Comparison of ENCODE assay signal across 12 mouse cellular contexts in genomic region chr13:76189190-76189589, GRCm38 (mm10).
DNase-seq lines count a peak whose midpoint lies in the region; ATAC-seq lines count a peak whose summit lies in the region.
"Had no signal": no experiment of that assay in that cellular context is flagged by ENCODE, and none has a peak within 500 bp of the region (broad histone marks: within the 10 kb centered on the region; RNA-seq: fewer than 3 reads in every experiment).

No protein-coding gene starts in this region.

- ATAC-seq in megakaryocyte progenitor cell, adult 5-6 weeks (replicated peaks; ENCODE audit: poor library complexity) = no peak
- no peak for ATAC-seq in erythroid progenitor cell, adult 5-6 weeks (replicated peaks; ENCODE audit: low FRiP score, poor library complexity, severe bottlenecking)

- DNase-seq in frontal cortex, postnatal 36 days (ENCODE audit: low spot score in 2 of 2) = peak; percentile 29 to 52
- DNase-seq in frontal cortex, postnatal 14 days (ENCODE audit: low spot score in 2 of 2) = no peak
- DNase-seq in cerebellum, adult 11 months = peak; percentile 65
- DNase-seq in cerebellum, postnatal 14 days = peak; percentile 71 to 73
- DNase-seq in layer of hippocampus, postnatal 25 days (ENCODE audit: extremely low spot score in 1 of 2, low spot score in 1 of 2) = peak; percentile 54 to 59
- DNase-seq in kidney, postnatal 4 days = no peak
- DNase-seq: adrenal gland, adult 8-10 months; heart, adult 2 months; kidney, postnatal 10 days; thymus, postnatal 36 days had no signal

Comparison
In these comparisons a context has a peak if more than half of its experiments do, and no peak if none do; other contexts are left out.
1. DNase-seq: peak in frontal cortex, postnatal 36 days (2 of 2), cerebellum, adult 11 months (single experiment), cerebellum, postnatal 14 days (2 of 2) and layer of hippocampus, postnatal 25 days (2 of 2); none in frontal cortex, postnatal 14 days (0 of 2) and kidney, postnatal 4 days (0 of 2).